Mouse (Mus musculus) central nervous system, embryonic 14 days (tissue): ENCODE measurements around the gene Rpl37a. TPM values are rescaled to one million over a fixed set of nuclear protein-coding genes. Genes with fewer than 3 reads are reported as not detected.

Source experiments
- polyA plus RNA-seq: library from polyadenylated mRNA; depleted of rRNA; stranded (reverse); fragments of >200 nt; gene quantifications from 2 replicates; pipeline ENCODE4 v1.2.3, GENCODE M21; 2012; rRNA removed

Rpl37a gene
- 1,177 and 1,268 TPM in 2 replicates for polyA plus RNA-seq

DNA sequence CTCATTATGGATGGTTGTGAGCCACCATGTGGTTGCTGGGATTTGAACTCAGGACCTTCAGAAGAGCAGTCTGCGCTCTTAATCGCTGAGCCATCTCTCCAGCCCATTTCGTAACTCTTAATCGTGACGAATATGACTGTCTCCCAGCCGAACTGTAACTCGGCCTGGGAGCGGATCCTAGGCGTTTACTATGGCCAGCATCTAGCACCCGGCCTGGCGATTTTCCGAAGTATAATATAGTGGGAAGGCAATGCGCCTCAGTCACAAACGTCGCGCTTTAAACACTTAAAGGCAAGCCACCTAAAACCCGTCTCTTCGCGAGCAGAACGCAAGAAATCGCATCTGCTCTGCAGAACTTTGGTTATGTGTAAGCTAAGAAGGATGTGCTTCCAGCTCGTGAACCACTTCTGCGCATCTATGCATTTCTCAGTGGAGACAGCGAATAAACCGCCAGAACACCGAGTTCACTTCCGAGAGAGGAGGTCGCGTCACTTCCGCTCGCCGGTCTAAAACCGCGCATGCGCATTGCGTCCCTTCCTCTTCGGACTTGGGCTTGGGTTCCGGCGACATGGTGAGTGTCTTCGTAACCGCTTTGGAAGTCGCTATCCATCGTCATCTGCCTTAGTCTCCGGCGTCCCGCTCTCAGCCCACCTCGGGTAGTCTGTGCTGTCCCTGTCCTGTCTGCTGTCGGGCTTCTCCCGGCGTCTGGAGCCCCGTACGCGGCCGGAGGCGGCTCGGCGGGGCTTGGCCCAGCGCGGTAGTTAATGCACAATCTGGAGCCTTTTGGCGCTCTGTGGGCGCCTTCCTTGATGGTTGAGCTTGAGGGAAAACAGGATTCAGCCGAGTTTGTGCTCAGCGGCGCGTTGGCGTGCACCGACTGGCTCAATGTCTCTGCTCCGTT is at the start of gene Rpl37a:
Gene Rpl37a (plus strand): TSS at position 538 of the 901 bp plus-strand sequence.

DNA sequence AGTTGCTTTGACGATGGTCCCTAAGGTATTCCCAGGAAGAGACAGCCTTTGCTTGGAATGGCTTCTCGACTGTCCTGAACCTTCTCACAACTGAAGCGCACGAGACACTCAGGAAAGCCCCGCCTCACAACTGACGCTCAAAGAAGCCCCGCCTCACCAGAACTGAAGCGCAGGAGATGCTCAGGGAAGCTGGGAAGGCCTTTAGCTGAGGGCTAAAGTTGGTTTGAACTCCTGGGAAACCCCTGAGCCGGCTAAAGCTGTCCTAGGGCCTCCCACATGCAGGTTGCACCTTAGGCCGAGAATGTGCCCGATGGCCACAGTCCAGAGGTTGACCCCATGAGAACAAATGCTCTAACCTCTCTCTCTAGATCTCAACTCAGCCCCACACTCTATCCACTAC is 10.6 kb upstream of the Rpl37a start, which contains the start of gene Ankar:
Gene Ankar (minus strand): TSS at position 101 of the 400 bp plus-strand sequence.

Other genes starting within 250 kb of the Rpl37a start
- gene March4, start 174.4 kb upstream of the Rpl37a start, polyA plus RNA-seq = 6.3 and 8.5 TPM in 2 replicates
- 44.5 and 47.0 TPM in 2 replicates for gene Smarcal1, start 128.0 kb upstream of the Rpl37a start, polyA plus RNA-seq
- gene Ankar, start 10.7 kb upstream of the Rpl37a start, polyA plus RNA-seq = not detected in 2 replicates
- gene Igfbp2, start 113.2 kb downstream of the Rpl37a start, polyA plus RNA-seq = 363 and 381 TPM in 2 replicates
- 57.0 and 133 TPM in 2 replicates for gene Igfbp5, start 163.6 kb downstream of the Rpl37a start, polyA plus RNA-seq